Mouse (Mus musculus) stomach, embryonic 14.5 days (tissue): ENCODE results near the gene Rrm1. TPM values are rescaled to one million over a fixed set of nuclear protein-coding genes. Genes with fewer than 3 reads are reported as not detected.
"Not testable (repeated sequence)": the region's sequence is repeated elsewhere in the genome, so short reads cannot be mapped to it uniquely, and the experiment has no call there.

Experiments used
- ATAC-seq: fragments of 200-750 bp; cut with Nextera tagmentation; 2 replicates; pipeline ENCODE4 v1.8.0; 2017; ENCODE audit warnings: low read depth, moderate TSS enrichment; ENCODE audit not compliant: insufficient number of reproducible peaks, insufficient read depth, low FRiP score
- H3K27ac ChIP-seq: fragments of 300-500 bp; sonication (generic); 2 replicates; pipeline ENCODE4 v1.5.1; 2014; ENCODE audit warnings: mild to moderate bottlenecking, low read length, moderate library complexity, mixed read lengths
- H3K27me3 ChIP-seq: fragments of 300-500 bp; sonication (generic); 2 replicates; pipeline ENCODE4 v1.6.1; 2014; ENCODE audit warnings: low read length, control low read depth, mixed read lengths; ENCODE audit not compliant: control insufficient read depth, insufficient read depth
- H3K36me3 ChIP-seq: fragments of 300-500 bp; sonication (generic); 2 replicates; pipeline ENCODE4 v1.6.1; 2014; ENCODE audit warnings: mild to moderate bottlenecking, control low read depth, low read length, moderate library complexity, mixed read lengths; ENCODE audit not compliant: control insufficient read depth, insufficient read depth
- H3K4me1 ChIP-seq: fragments of 300-500 bp; sonication (generic); 2 replicates; pipeline ENCODE4 v1.6.1; 2014; ENCODE audit warnings: low read length, control low read depth, mixed read lengths; ENCODE audit not compliant: control insufficient read depth, insufficient read depth
- H3K4me2 ChIP-seq: fragments of 300-500 bp; sonication (generic); replicated peaks from 2 replicates; pipeline ENCODE4 v1.6.1; 2014; ENCODE audit warnings: low read depth, low read length, control low read depth
- H3K4me3 ChIP-seq: fragments of 300-500 bp; sonication (generic); 2 replicates; pipeline ENCODE4 v1.5.1; 2014; ENCODE audit warnings: low read depth, low read length, control low read depth
- H3K9ac ChIP-seq: fragments of 300-500 bp; sonication (generic); replicated peaks from 2 replicates; pipeline ENCODE4 v1.6.1; 2014; ENCODE audit warnings: low read depth, mild to moderate bottlenecking, control low read depth, low read length, moderate library complexity, mixed read lengths
- H3K9me3 ChIP-seq: fragments of 300-500 bp; sonication (generic); 2 replicates; pipeline ENCODE4 v1.6.1; 2016; ENCODE audit warnings: low read depth, low read length, control low read depth; ENCODE audit not compliant: control insufficient read depth
- WGBS: fragments of 180-500 bp; shearing (Covaris S2); extraction: QIAGEN DNeasy Blood & Tissue Kit; methylation state at CpG from one replicate; pipeline ENCODE4 v1.1.7; 2014; 5-methylcytosine and 5-hydroxymethylcytosine counted together
- polyA plus RNA-seq: library from polyadenylated mRNA; unstranded; fragments of >200 nt; fragmentation: Nextera tagmentation; extraction: Ambion mirVana; gene quantifications from 2 replicates; pipeline ENCODE4 v1.2.1, GENCODE M21; 2014

The Rrm1 gene
- polyA plus RNA-seq, 1 experiment from 2014 or later: 148 TPM

- no peaks in the 10 kb centered on the region for H3K27me3 ChIP-seq
- H3K36me3 ChIP-seq: no peaks in the 10 kb centered on the region
- ATAC-seq: no peak
- H3K4me3 ChIP-seq: no peak overlapping the region
- H3K4me2 ChIP-seq: no peak overlapping the region
- H3K27ac ChIP-seq: no peak overlapping the region
- no peaks in the 10 kb centered on the region for H3K9me3 ChIP-seq
- no peaks in the 10 kb centered on the region for H3K4me1 ChIP-seq
- no peak overlapping the region for H3K9ac ChIP-seq
- 73% methylated on average over 5 of the region's 5 CpGs for WGBS
Observed at GRCm38 (mm10) chr7:102479368-102480078, 38.0 kb downstream of the Rrm1 start.

- Histone ChIP-seq H3K27ac (no peak overlapping the region), H3K36me3 (no peaks in the 10 kb centered on the region), H3K4me1 (no peaks in the 10 kb centered on the region), H3K9me3 (no peaks in the 10 kb centered on the region), H3K4me2 (no peak overlapping the region), H3K4me3 (no peak overlapping the region), H3K9ac (no peak overlapping the region), H3K27me3 (no peaks in the 10 kb centered on the region)
- no peak for ATAC-seq
- WGBS: 58% methylated on average over 4 of the region's 4 CpGs
Observed at GRCm38 (mm10) chr7:102480821-102481220, 39.3 kb downstream of the Rrm1 start.

- no peak within 1 kb of the TSS for H3K9ac ChIP-seq
- no peak within 1 kb of the TSS for H3K27ac ChIP-seq
- no peak within 1 kb of the TSS for H3K4me2 ChIP-seq
- WGBS: 95% methylated on average over 4 of the region's 4 CpGs
- ATAC-seq: no peak
- H3K36me3 ChIP-seq: no peaks in the 10 kb centered on the region
- H3K9me3 ChIP-seq: no peaks in the 10 kb centered on the region
- H3K4me3 ChIP-seq: no peak within 1 kb of the TSS
- no peaks in the 10 kb centered on the region for H3K4me1 ChIP-seq
- H3K27me3 ChIP-seq: no peaks in the 10 kb centered on the region
Observed at GRCm38 (mm10) chr7:102481579-102481978, 40.1 kb downstream of the Rrm1 start, which contains the start of gene Olfr543. TSS of gene Olfr543 (minus strand) at chr7:102481679.

DNA sequence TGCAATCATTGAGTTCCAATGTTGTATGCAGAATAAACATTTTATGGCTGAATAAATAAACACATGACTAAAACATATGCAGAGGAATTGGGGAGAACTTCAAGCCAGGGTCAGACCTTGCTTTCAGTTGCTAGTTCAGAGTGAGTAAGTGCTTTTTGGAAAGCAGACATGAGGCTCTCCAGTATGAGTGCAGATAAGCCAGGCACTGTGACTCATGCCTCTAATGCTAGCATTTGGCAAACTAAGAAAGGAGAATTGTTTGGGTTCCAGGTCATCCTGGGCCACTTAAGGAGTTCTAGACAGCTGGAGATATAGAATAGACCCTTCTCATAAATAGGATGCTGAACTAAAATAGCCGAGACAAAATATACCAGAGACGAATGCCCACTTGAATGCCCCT, 42.2 kb downstream of the Rrm1 start:
- Histone ChIP-seq H3K4me1 (no peaks in the 10 kb centered on the region), H3K9me3 (no peaks in the 10 kb centered on the region), H3K27me3 (no peaks in the 10 kb centered on the region), H3K27ac (no peak overlapping the region), H3K36me3 (no peaks in the 10 kb centered on the region), H3K4me3 (no peak overlapping the region), H3K4me2 (no peak overlapping the region), H3K9ac (no peak overlapping the region)
- WGBS: 79% methylated on average over 2 of the region's 2 CpGs
- ATAC-seq: no peak

GRCm38 (mm10) chr7:102484766-102485165, 43.3 kb downstream of the Rrm1 start:
- H3K9ac ChIP-seq, H3K4me1 ChIP-seq, H3K36me3 ChIP-seq, H3K27ac ChIP-seq, H3K9me3 ChIP-seq, H3K4me3 ChIP-seq, H3K4me2 ChIP-seq, H3K27me3 ChIP-seq: not testable (repeated sequence)
- ATAC-seq: 0 out of 2 replicates have a peak, but pooled peaks have one; percentile 34
- 62% methylated on average over 8 of the region's 8 CpGs for WGBS

GRCm38 (mm10) chr7:102486105-102486504, 44.6 kb downstream of the Rrm1 start:
- H3K4me2 ChIP-seq: no peak overlapping the region
- no peaks in the 10 kb centered on the region for H3K27me3 ChIP-seq
- no peak overlapping the region for H3K9ac ChIP-seq
- 48% methylated on average over 1 of the region's 1 CpGs for WGBS
- H3K9me3 ChIP-seq: no peaks in the 10 kb centered on the region
- no peak for ATAC-seq
- H3K36me3 ChIP-seq: no peaks in the 10 kb centered on the region
- no peak overlapping the region for H3K4me3 ChIP-seq
- H3K4me1 ChIP-seq: no peaks in the 10 kb centered on the region
- H3K27ac ChIP-seq: no peak overlapping the region

DNA sequence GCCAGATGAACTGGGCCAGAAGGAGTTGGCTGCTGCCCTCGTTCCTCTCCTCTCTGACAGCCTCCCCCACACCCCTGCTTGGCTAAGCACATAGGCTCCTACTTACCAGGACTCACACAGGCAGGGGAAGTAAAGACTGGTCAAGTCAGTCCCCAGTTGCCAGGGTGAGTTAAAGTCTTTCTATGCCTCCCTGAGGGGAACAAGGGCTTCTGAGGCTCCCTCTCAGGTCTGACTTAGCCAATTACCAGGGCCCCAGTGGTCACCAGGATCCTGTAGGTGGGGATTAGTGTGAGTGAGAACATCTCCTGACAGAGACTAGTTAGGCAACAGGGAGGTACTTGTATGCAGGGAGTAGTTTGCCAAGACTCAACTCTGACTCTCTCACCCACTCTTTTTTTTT, 46.7 kb downstream of the Rrm1 start, which contains the start of gene Olfr544:
Gene Olfr544, minus strand, starts transcription at position 153 of the 400 bp plus-strand sequence.
- ATAC-seq: no peak
- Histone ChIP-seq H3K4me3 (no peak within 1 kb of the TSS), H3K27ac (no peak within 1 kb of the TSS), H3K4me1 (no peaks in the 10 kb centered on the region), H3K27me3 (no peaks in the 10 kb centered on the region), H3K4me2 (no peak within 1 kb of the TSS), H3K9ac (no peak within 1 kb of the TSS), H3K9me3 (no peaks in the 10 kb centered on the region), H3K36me3 (no peaks in the 10 kb centered on the region)
- WGBS: 53% methylated on average over 1 of the region's 1 CpGs

- ATAC-seq, H3K4me2 ChIP-seq, H3K4me3 ChIP-seq, H3K9me3 ChIP-seq, H3K9ac ChIP-seq, H3K27me3 ChIP-seq, H3K4me1 ChIP-seq, H3K27ac ChIP-seq, H3K36me3 ChIP-seq: not testable (repeated sequence)
- WGBS: 42% methylated on average over 7 of the region's 7 CpGs
Observed at GRCm38 (mm10) chr7:102494416-102494815, 52.9 kb downstream of the Rrm1 start.

- no peak within 1 kb of the TSS for H3K27ac ChIP-seq
- ATAC-seq: no peak
- no peak within 1 kb of the TSS for H3K4me2 ChIP-seq
- WGBS: 60% methylated on average over 3 of the region's 3 CpGs
- no peak within 1 kb of the TSS for H3K4me3 ChIP-seq
- H3K4me1 ChIP-seq: no peaks in the 10 kb centered on the region
- no peaks in the 10 kb centered on the region for H3K36me3 ChIP-seq
- no peaks in the 10 kb centered on the region for H3K9me3 ChIP-seq
- no peaks in the 10 kb centered on the region for H3K27me3 ChIP-seq
- H3K9ac ChIP-seq: no peak within 1 kb of the TSS
Observed at GRCm38 (mm10) chr7:102499473-102499872, 58.0 kb downstream of the Rrm1 start, which contains the start of gene Olfr545. TSS of gene Olfr545 (minus strand) at chr7:102499573.
